Mouse (Mus musculus) MN1 (cell line): ENCODE results near the gene Six6.

Experiments used
- DNase-seq: peaks from one replicate; pipeline ENCODE4 v3.0.0-alpha.2; 2016; ENCODE audit warnings: low spot score

Six6 gene

DNA sequence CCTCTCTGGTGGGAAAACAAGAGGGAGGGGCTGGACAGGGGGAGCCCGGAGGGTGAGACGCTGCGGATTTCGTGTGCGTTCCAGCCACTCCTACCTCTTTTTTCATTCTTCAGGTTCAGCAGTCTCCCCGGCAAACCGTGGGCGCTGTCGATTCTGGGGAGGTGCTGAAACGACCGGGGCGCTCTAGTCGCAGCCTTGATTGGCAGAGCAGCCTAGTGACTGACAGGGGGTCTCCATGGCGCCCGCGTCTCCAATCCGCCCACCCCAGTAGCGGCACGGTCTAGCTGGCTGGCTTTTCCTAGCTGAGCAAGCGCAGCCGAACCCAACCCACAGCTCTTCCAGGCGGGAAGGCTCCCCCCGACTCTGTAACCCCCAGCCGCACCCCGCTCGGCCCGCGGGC lies at the start of gene Six6:
Gene Six6, plus strand, starts transcription at position 277 of the 400 bp plus-strand sequence.
- DNase-seq: no peak

DNA sequence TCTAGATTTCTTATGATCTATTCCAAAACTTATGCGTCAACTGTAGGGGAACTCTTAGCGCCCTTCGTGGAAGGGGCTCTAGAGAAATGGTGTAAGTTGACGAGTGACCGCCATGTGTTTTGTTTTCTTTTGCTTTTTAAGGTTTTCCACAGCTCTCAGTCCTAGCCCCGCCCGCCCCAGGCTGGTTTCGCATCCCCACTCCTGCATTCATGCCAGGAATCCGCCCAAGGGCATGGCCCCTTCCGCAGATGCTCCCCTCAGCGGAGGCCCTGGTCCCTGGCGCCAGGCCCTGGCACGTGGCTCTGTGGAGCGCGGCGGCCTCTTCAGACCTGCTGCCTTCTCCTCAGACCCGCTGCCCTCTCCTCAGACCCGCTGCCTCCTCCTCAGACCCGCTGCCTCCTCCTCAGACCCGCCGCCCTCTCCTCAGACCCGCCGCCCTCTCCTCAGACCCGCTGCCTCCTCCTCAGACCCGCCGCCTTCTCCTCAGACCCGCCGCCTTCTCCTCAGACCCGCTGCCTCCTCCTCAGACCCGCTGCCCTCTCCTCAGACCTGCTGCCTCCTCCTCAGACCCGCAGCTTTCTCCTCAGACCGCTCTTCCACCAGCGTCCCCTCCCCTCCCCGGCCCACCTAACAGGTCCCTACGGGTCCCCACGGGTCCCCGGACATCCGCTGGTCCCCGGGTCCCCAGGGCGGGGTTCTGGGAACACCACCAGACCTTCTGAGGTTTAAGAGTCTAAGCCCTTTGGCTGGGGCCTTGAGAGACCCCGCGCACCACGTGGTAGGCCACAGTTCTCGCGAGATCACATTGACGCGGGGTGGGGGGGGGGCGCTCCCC lies 22.3 kb upstream of the Six6 start:
- no peak for DNase-seq

DNA sequence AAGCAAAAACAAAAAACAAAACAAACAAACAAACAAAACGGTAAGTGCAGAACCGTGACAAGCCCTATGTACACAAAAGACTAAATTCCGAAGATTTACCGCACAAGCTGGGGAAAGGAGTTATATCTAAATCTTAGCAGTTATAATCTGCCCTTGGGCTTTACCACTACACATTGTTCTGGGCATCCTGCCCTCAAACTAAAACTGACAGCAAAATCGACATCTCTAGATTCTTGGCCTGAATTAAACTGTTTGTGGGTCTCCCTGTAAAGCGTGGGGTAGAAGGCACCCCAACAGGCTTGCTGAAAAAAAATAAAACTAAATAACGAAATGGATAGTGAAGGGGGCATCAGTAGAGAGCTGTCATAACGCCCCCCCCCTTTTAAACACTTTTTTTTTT lies 2.9 kb upstream of the Six6 start:
- DNase-seq: no peak

DNA sequence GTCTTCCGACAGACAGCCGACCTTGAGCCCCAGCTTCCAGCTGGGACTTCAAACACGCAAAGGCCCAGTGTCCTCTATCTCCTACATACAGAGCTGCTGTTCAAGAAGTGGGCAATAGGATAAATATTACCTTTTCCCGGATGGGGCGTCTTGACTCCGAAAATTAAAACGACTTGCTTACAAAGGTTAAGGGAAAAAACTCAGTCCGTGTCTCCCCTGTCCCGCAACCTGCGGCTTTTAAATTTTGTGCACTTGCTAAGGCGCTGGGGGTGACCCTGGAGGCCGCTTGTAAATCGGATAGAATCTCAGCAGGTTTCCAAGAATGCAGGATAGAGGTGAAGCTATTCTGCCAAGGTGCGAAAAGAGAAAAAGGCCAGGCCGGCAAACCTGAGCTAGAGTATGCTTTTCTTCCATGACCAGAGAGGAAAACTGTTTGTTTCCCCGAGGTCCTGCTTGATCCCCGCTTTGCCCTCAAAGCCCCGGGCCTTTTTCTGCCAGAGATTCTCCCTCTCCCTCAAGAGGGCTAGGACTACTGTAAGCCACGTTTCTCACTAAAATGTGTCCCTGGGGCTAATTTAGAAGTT lies 2.1 kb upstream of the Six6 start:
- DNase-seq: no peak

DNA sequence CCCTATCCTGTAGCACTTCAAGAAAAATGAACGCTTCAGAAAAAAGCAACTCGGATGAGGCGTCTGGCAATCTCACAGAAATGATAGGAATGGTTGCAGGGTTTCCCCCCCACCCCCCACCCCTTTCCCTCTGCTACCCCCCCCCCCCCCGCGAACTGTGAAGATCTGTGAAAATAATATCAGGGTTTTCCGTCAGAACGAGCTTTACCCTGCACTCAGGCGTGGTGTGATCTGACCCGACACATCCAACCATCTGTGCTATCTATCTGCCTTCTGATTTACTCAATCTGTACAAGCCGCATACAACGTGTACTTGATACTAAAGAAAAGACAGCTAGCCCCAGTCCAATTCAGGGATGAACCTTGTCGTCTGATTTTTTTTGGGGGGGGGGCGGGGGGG lies 1.5 kb upstream of the Six6 start:
- no peak for DNase-seq

DNA sequence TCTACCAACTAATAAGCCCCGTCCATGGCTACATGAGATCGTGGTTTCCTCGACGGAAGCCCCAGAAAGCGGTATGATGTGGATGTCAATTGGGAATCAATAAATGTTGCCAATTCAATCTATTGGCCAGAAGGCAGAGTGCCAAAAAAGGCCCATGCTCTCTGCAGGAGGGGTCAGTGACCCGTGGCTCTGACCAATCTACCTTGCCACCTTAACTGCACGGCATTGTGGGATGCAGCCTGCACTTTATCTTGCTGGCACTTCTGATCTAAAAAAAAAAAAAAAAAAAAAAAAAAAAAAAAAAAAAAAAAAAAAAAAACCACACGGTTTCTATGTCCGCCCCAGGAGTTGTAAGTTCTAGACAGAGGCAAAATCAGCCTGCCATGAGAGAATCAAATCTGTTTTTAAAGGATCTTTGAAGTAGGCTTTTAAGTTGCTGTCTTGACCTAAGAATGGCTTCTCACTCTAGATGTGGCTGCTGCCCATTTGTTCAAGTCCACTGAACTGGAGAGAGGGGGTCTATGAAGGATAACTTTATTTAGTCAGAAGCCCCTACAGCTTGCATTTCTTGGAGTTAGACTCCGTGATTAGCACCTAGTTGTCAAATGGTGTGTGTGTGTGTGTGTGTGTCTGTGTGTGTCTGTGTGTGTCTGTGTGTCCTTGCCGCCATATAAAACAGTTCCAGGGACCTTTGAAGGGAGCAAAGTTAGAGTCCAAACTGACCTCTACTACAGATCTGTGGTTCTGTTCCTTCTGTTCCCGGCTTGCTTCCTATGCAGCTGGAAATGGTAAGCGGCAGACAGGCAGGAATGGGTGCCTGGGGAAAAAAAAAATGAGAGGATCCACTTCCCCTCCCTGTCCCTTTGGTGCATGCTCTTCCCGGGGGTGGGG lies 847 bp upstream of the Six6 start:
- DNase-seq: no peak

DNA sequence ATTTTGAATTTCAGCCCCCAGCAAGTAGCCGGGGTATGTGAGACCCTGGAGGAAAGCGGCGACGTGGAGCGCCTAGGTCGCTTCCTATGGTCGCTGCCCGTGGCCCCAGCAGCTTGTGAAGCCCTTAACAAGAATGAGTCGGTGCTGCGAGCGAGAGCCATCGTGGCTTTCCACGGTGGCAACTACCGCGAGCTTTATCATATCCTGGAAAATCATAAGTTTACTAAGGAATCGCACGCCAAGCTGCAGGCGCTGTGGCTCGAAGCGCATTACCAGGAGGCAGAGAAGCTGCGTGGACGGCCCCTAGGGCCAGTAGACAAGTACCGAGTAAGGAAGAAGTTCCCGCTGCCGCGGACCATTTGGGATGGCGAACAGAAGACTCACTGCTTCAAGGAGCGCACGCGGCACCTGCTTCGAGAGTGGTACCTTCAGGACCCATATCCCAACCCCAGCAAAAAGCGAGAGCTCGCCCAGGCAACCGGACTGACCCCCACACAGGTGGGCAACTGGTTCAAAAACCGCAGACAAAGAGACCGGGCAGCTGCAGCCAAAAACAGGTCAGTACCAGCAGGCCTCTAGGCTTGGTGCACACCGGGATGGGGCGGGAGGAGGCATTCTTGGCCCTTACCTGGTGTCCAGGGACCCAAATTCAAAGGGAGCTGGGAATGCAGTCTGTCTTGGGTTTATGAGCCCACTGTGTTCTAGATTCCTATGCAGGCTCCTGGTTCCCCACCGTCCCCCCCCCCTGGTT lies 554 bp downstream of the Six6 start, which contains the start of gene 4930447C04Rik:
Gene 4930447C04Rik, minus strand, starts transcription at position 704 of the 751 bp plus-strand sequence.
- DNase-seq: no peak

DNA sequence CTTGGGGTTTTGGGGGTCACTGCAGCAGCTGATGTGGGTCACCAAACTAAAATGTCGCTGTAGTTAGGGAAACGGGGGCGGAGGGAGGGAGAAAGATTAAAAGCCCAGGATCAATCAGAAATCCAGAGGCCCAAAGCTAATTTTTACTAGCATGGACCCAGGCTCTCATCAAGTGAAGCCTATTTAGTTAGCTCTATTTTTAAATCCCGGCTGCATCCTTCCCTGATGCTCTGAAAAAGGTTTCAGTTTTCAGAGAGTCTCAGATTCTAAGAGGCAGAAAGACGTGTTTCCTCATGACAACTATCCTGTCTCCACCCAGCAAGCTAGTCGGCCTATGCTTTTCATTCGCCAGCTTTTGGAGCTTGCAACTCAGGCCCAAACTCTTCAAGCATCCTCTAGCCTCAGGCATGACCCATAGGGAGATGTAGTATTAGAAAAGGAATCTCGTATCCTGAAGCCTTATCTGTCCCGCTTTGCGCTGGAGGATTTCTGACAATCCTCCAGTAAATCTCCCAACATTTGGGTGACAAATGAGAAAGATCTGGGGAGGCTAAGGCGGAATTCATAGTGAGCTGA lies 1.2 kb downstream of the Six6 start:
- DNase-seq: no peak

DNA sequence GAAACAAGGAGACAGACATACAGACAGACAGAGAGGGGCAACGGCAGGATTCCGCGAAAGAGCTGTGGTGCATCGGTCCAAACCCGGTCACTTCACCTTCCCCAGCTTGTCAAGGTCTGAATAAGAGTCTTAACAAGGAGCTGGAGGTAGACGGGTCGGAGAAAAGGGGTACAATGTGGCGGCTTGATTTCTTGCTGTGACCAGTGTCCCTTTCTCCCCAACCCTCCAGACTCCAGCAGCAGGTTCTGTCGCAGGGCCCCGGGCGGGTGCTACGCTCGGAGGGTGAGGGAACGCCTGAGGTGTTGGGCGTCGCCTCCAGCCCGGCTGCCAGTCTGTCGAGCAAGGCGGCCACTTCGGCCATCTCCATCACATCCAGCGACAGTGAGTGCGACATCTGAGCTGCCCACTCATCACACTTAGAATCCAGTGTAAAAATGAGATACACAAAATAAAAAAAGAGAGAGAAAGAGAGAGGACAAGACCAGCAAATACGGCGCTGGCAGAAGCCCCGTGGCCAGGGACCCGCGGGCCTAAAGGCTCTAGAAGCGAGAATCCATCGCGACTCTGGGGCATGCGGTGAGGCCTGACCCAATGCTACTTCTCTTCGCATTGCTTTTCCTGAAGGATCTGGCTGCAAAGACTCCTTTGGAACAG lies 1.8 kb downstream of the Six6 start:
- no peak for DNase-seq

DNA sequence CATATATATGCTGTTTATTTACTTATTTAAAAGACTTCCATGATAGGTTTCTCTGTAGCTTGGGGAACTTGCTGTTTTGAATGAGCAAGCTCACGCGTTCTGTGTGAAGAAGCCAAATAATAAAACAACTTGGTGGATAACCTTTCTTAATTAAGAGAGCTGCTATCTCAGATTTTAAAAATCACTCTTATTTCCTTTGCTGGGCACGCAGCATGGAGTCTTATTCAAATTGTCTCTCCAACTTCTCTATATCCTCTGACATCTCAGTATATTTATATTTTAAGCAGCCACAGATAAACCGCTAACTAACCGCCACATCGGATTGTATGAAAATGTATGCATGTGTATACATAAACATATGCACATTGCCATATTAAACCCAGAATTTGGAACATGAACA lies 2.5 kb downstream of the Six6 start:
- DNase-seq: no peak

DNA sequence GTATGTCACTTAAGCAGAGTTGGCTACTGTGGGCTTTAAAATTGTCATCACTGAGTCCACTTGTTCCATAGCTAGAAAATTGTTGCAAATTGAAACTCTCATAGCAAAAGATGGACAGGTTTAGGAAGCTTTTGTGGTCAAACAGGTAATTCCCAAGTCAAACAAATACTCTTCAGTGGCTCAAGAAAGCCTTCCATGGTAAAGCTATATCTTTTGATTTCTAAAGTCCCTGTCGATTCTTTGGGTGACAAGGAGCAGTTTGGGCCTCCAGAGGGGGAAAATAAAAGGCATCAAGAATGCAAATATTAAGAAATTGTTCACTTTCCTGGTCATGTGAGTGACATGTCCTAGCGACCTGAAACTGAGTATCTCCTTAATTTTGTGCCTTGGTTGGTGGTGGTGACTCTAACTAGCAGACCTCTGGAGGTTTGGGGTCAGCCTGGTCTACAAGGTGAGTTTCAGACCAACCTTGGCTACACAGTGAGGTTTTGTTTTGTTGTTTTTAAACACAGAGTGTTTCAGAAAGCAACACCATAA lies 4.0 kb downstream of the Six6 start:
- no peak for DNase-seq

DNA sequence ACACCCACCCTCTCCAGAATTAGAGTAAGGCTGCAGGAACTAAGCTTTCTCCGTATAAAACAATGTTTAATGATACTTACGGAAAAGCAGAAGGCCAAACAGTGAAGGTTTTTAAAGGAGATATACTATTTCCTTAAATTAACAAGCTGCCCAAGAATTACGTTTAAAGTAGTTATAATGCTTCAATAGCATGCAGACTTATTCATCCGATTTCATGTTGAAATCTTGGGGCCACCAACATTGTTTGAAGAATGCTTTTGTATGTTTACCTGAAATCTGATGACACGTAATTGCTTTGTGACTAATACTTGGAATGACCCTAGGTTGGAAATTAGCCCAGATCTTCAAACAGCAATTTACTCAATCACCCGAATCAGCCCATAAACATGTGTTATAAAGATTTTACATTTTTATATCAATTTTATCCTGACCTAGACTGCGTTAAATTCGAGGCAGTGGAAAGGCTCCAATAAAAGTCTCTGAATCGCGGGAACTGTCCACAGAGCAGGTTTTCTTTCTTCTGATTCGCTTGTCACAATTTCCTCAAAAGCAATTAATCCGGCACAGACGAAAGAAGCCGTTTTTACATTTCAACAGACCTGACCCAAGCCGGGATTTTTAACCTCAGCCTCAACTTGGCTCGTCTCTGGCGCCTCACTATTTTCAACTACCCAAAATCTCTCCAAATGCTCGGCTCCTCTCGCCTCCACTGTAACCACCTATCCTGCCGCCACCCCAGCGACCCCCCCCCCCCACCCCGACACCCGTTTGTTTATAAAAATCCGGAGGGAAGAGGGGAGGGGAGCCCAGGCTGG lies 4.9 kb downstream of the Six6 start:
- no peak for DNase-seq

DNA sequence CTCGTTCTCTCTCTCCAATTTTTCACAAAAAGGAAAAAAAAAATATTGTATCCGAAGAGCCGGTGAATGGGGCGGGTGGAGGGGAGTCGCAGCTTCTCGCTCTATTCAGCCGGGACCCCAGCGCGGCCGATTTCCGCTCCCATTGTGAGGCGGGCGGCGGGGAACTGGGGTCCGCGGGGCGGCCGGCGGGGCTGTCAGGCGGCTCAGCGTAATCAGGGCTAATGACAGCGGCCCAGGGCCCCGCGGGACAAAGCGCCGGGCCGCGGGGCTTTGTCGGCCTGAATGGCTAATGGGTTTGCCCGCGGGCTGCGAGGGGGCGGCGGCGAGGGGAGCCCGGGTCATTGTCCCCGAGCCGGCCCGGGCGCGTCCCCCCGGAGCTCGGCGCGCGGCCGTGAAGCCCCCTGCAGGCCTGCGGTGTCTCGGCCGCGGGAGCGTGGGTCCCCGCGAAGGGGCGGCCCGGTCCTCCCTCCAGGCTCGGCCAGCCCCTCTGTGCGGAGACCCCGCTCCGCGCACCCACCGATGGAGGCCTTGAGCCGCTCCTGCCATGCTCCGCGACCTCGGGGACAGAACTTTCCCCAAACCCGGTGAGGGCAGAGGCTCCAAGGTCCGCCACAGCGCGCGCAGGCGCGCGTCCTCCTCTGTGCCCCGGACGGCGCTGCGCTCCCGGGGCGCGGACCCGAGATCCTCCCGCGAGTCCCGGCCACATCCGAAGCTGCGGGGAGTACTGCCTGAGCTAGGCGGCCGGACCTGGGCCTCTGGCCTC lies 5.8 kb downstream of the Six6 start:
- DNase-seq: no peak

DNA sequence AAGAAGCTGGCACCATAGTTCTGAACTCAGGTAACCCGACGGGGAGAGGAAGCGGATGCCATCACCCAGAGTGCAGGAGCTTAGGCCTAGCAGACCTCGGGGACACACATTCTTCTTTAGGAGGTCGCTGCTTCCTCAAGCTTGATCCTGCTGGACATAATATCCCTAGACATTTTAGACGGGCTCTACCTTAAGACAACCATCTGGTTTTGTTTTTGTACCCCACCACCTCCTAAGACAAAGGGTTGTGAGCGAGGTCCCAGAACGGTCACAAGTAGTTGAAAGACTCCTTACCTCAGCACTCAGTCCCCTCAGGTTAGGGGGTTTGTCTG lies 6.3 kb downstream of the Six6 start:
- no peak for DNase-seq

DNA sequence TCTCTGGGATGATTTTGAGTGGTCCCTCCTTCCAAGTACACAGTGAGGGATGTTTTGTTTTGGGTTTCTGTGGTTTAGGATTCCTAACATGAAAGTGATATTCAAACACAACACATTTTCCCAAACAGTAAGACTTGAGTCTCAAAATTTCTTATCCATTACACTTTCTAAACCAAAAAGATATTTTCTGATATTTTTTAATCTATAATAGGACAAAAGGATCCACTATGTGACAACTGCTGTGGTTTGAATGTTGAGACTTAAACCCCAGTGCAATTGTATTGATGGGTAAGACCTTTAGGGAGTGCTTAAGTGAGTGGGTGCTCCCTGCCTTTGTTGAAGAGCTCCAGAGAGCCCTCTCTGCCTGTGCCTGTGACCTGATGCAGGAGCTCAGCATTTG lies 7.1 kb downstream of the Six6 start:
- DNase-seq: no peak

DNA sequence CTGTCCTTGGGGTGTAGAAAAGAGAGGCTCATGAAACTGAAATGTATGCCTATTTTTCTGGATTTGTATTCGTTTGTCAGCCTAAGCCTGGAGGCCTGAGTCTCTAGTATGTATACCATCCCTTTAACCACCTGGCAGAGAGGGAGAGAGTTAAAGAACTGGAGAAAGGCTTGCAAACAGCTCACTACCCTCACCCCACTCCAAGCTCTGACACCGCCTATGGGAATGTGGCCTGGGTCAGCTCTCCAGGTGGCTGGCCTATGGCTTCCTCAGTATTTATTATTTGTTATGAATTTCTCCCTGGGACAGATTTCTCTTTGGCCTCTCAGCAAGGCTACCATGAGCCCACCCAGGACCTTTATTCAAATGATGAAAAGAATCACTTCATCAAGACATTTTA lies 7.6 kb downstream of the Six6 start:
- no peak for DNase-seq

DNA sequence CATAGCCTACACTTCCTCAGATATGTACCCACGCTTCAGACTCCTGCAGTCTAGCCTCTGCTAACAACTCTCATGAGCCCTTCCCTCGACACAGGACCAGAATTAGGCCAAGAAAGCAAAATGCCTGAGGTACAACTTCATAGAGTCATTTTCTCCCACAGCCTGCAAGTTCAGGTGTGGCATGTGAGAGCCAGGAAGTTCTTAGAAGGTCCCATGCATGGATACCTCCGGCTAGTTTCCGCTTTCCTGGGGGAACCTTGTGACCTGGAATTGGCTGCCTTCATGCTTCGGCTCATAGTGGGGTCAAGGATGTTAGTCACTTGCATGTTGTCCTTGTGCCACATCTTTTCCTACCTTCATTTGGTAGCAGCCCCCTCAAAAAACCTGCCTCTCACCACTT lies 13.4 kb downstream of the Six6 start:
- DNase-seq: no peak

DNA sequence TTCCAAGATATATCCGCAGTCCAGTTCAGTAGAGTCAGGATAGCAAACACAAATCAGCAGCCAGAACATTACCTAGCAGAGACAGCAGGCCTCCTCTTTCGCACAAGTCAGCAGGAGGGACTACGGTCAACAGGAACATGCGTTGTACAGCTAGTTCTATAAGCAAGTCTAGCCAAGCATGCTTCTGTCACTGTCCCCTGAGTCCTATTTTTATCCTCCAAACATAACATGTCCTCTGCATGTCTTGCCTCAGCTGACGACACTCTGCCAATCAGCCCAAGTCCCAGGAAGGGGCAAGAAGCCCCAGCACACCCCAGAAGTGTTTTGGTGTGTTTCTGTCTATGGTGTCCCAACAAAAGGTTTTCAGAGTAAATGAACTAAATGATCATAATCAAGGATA lies 14.2 kb downstream of the Six6 start:
- DNase-seq: no peak

DNA sequence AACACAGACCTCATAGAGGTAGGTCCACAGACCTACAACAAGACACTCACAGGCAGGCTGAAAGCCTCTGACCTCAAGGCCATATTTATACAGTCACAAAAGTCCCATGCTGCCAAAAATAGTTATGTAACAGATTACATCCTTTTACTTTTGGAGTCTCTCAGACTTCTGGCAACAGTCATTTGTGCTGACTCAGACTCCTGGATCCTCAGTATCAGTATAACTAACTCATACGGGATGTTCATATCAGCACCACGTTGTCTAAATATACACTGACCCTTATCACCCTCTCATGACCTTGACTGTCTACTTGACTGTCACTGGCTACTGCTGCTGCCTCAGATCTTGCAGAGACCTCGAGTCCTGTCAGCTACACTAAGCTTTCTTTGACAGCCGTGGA lies 15.2 kb downstream of the Six6 start:
- DNase-seq: no peak
